Mouse (Mus musculus): ENCODE data around the gene Tnp2. TPM values are rescaled to one million over a fixed set of nuclear protein-coding genes. Genes with fewer than 3 reads are reported as not detected.
"Not testable (repeated sequence)": the region's sequence is repeated elsewhere in the genome, so short reads cannot be mapped to it uniquely, and the experiment has no call there.

The Tnp2 gene
- polyA plus RNA-seq, 1 experiment from 2014 or later: not detected

GRCm38 (mm10) chr16:10821387-10821786, 32.9 kb upstream of the Tnp2 start:
- in situ Hi-C loops (cut with MboI; ENCODE audit: low pct_unique_long_range_greater_than_20kb): no loop called here
- CTCF ChIA-PET: no interaction called here
- no peak for DNase-seq (ENCODE audit: low read depth, low spot score)
- ATAC-seq: no peak
- POLR2A ChIA-PET: no interaction called here
- TF ChIP-seq CTCF (IDR thresholded peaks at IDR 0.05): no peak
- H3K27me3 ChIP-seq: no peaks in the 10 kb centered on the region

- TF ChIP-seq CTCF (IDR thresholded peaks at IDR 0.05): no peak
- no peak for ATAC-seq
- POLR2A ChIA-PET: no interaction called here
- in situ Hi-C loops (cut with MboI; ENCODE audit: low pct_unique_long_range_greater_than_20kb): no loop called here
- H3K27me3 ChIP-seq: no peaks in the 10 kb centered on the region
- CTCF ChIA-PET: no interaction called here
- DNase-seq (ENCODE audit: low read depth, low spot score): no peak
Measured at GRCm38 (mm10) chr16:10819966-10820365, 31.5 kb upstream of the Tnp2 start.

- in situ Hi-C loops (cut with MboI; ENCODE audit: low pct_unique_long_range_greater_than_20kb): no loop called here
- POLR2A ChIA-PET: no interaction called here
- CTCF ChIA-PET: interaction anchor here (0.7 to 1.3 kb wide), 2 partner anchors 16 to 162 kb away, joined by 3 read pairs; no protein-coding TSS in a partner anchor
- ATAC-seq (no peak), DNase-seq (ENCODE audit: low read depth, low spot score) (no peak)
- no peak for TF ChIP-seq CTCF (IDR thresholded peaks at IDR 0.05)
- no peaks in the 10 kb centered on the region for H3K27me3 ChIP-seq
Measured at GRCm38 (mm10) chr16:10818579-10819135, 30.2 kb upstream of the Tnp2 start.

GRCm38 (mm10) chr16:10814864-10815263, 26.4 kb upstream of the Tnp2 start:
- CTCF ChIA-PET: no interaction called here
- in situ Hi-C loops (cut with MboI; ENCODE audit: low pct_unique_long_range_greater_than_20kb): no loop called here
- no peak for TF ChIP-seq CTCF (IDR thresholded peaks at IDR 0.05)
- ATAC-seq (no peak), DNase-seq (ENCODE audit: low read depth, low spot score) (no peak)
- H3K27me3 ChIP-seq: no peaks in the 10 kb centered on the region
- POLR2A ChIA-PET: no interaction called here

- DNase-seq (ENCODE audit: low read depth, low spot score) (no peak), ATAC-seq (no peak)
- ChIA-PET CTCF (no interaction called here), POLR2A (no interaction called here)
- in situ Hi-C loops (cut with MboI; ENCODE audit: low pct_unique_long_range_greater_than_20kb): no loop called here
- no peaks in the 10 kb centered on the region for H3K27me3 ChIP-seq
- no peak for TF ChIP-seq CTCF (IDR thresholded peaks at IDR 0.05)
Measured at GRCm38 (mm10) chr16:10813726-10814125, 25.3 kb upstream of the Tnp2 start.

GRCm38 (mm10) chr16:10812865-10813371, 24.5 kb upstream of the Tnp2 start, which contains the start of gene Gm11172:
Gene Gm11172 (plus strand): TSS chr16:10812915.
- in situ Hi-C loops (cut with MboI; ENCODE audit: low pct_unique_long_range_greater_than_20kb): no loop called here
- ATAC-seq: no peak

GRCm38 (mm10) chr16:10810376-10810775, 21.9 kb upstream of the Tnp2 start:
- CTCF ChIA-PET: interaction anchor here (0.9 to 1.1 kb wide), 2 partner anchors 15 to 24 kb away, joined by 3 read pairs; no protein-coding TSS in a partner anchor
- no peak for ATAC-seq
- H3K27me3 ChIP-seq: no peaks in the 10 kb centered on the region
- no peak for DNase-seq (ENCODE audit: low read depth, low spot score)
- in situ Hi-C loops (cut with MboI; ENCODE audit: low pct_unique_long_range_greater_than_20kb): no loop called here
- POLR2A ChIA-PET: interaction anchor here (0.9 kb wide), 1 partner anchor 242 kb away, joined by 4 read pairs; no protein-coding TSS in a partner anchor
- TF ChIP-seq CTCF (IDR thresholded peaks at IDR 0.05): no peak

More at GRCm38 (mm10) chr16:10812865-10813371, 24.5 kb upstream of the Tnp2 start, which contains the start of gene Gm11172:
- no peak for TF ChIP-seq CTCF (IDR thresholded peaks at IDR 0.05)
- H3K27me3 ChIP-seq: no peaks in the 10 kb centered on the region
- ChIA-PET CTCF (no interaction called here), POLR2A (no interaction called here)
- DNase-seq (ENCODE audit: low read depth, low spot score): no peak

GRCm38 (mm10) chr16:10805789-10806527, 17.5 kb upstream of the Tnp2 start, which contains the start of gene Prm1:
Gene Prm1 (minus strand): TSS chr16:10805839.
- POLR2A ChIA-PET: no interaction called here
- DNase-seq (ENCODE audit: low read depth, low spot score) (no peak), ATAC-seq (no peak)
- CTCF ChIA-PET: no interaction called here
- no peak for TF ChIP-seq CTCF (IDR thresholded peaks at IDR 0.05)
- in situ Hi-C loops (cut with MboI; ENCODE audit: low pct_unique_long_range_greater_than_20kb): no loop called here
- H3K27me3 ChIP-seq: no peaks in the 10 kb centered on the region

- in situ Hi-C loops (cut with MboI; ENCODE audit: low pct_unique_long_range_greater_than_20kb); H3K27me3 ChIP-seq; ATAC-seq; DNase-seq (ENCODE audit: low read depth, low spot score); POLR2A ChIA-PET: not testable (repeated sequence)
- CTCF ChIA-PET: interaction anchor here (1.2 kb wide), 1 partner anchor 16 kb away, joined by 3 read pairs; no protein-coding TSS in a partner anchor
Measured at GRCm38 (mm10) chr16:10802420-10802819, 14.0 kb upstream of the Tnp2 start.

- ChIA-PET CTCF (interaction anchor here (1.2 kb wide), 1 partner anchor 11 kb away, joined by 4 read pairs; no protein-coding TSS in a partner anchor), POLR2A (no interaction called here)
- TF ChIP-seq CTCF (IDR thresholded peaks at IDR 0.05): no peak
- DNase-seq (ENCODE audit: low read depth, low spot score) (no peak), ATAC-seq (no peak)
- in situ Hi-C loops (cut with MboI; ENCODE audit: low pct_unique_long_range_greater_than_20kb): no loop called here
- no peaks in the 10 kb centered on the region for H3K27me3 ChIP-seq
Measured at GRCm38 (mm10) chr16:10796034-10796433, 7.6 kb upstream of the Tnp2 start, which contains the start of gene Prm2. Gene Prm2 (minus strand): TSS chr16:10796134.

- DNase-seq (ENCODE audit: low read depth, low spot score) (no peak), ATAC-seq (no peak)
- TF ChIP-seq CTCF (IDR thresholded peaks at IDR 0.05): no peak
- POLR2A ChIA-PET: interaction anchor here (0.6 kb wide), 2 partner anchors 48 to 300 kb away, joined by 3 read pairs; no protein-coding TSS in a partner anchor
- no peaks in the 10 kb centered on the region for H3K27me3 ChIP-seq
- in situ Hi-C loops (cut with MboI; ENCODE audit: low pct_unique_long_range_greater_than_20kb): loop anchor here (5.0 kb wide), 1 partner anchor 42 kb away; no protein-coding TSS in a partner anchor
- CTCF ChIA-PET: no interaction called here
Measured at GRCm38 (mm10) chr16:10790702-10791101, 2.2 kb upstream of the Tnp2 start, which contains the start of gene Prm3. Gene Prm3 (minus strand): TSS chr16:10790914.

Measured in Patski (cell line).